Mouse (Mus musculus): ENCODE results near the gene Lipo2. TPM values are rescaled to one million over a fixed set of nuclear protein-coding genes. Genes with fewer than 3 reads are reported as not detected.

Lipo2 gene
- polyA plus RNA-seq (2021; fragmentation: Nextera tagmentation), result 0.11 and 0.29 TPM in 2 replicates
- long read RNA-seq, experiment 1, partial matches to known transcripts, result 0 of 1 reads
- long read RNA-seq, experiment 1, other reads (novel, unspliced or antisense), result 1 of 1 reads
- long read RNA-seq, experiment 2, partial matches to known transcripts, result 0 of 3 reads
- long read RNA-seq, experiment 2, other reads (novel, unspliced or antisense), result 3 of 3 reads

GRCm38 (mm10) chr19:33751259-33751658 is at the start of gene Lipo2:
Gene Lipo2, minus strand, starts transcription at chr19:33751359.

GRCm38 (mm10) chr19:33787359-33787758 is 36.2 kb upstream of the Lipo2 start, which contains the start of gene Lipo1:
Gene Lipo1, minus strand, starts transcription at chr19:33787459.

GRCm38 (mm10) chr19:33761287-33762086 is 10.3 kb upstream of the Lipo2 start, which contains the start of gene Lipo3:
Gene Lipo3, minus strand, starts transcription at chr19:33761951.

Other genes starting within 250 kb of the Lipo2 start
- not detected in 2 replicates for gene Lipo4, start 233.6 kb downstream of the Lipo2 start, polyA plus RNA-seq (2021; fragmentation: Nextera tagmentation)
- not detected in 2 replicates for gene Gm8978, start 126.1 kb downstream of the Lipo2 start, polyA plus RNA-seq (2021; fragmentation: Nextera tagmentation)
- 5.6 and 6.0 TPM in 2 replicates for gene Lipo3, start 10.6 kb upstream of the Lipo2 start, polyA plus RNA-seq (2021; fragmentation: Nextera tagmentation)
- gene Lipo1, start 36.1 kb upstream of the Lipo2 start, polyA plus RNA-seq (2021; fragmentation: Nextera tagmentation), result not detected in 2 replicates
- gene Lipf, start 209.8 kb upstream of the Lipo2 start, polyA plus RNA-seq (2021; fragmentation: Nextera tagmentation), result not detected in 2 replicates